16 mouse cellular contexts compared by ENCODE assay signal in genomic region chr10:86194722-86195121, GRCm38 (mm10).
DNase-seq lines count a peak whose midpoint lies in the region; ATAC-seq and TF ChIP-seq lines count a peak whose summit lies in the region.
"Had no signal": no experiment of that assay in that cellular context is flagged by ENCODE, and none has a peak within 500 bp of the region (broad histone marks: within the 10 kb centered on the region; RNA-seq: fewer than 3 reads in every experiment).

No protein-coding gene starts in this region.

- no peak overlapping the region for H3K9ac ChIP-seq in hindbrain, postnatal 0 days (replicated peaks; ENCODE audit: low read length)
- H3K9ac ChIP-seq in midbrain, postnatal 0 days (replicated peaks; ENCODE audit: low read length, poor library complexity, severe bottlenecking) = no peak overlapping the region
- no peak overlapping the region for H3K9ac ChIP-seq in neural tube, embryonic 15.5 days (replicated peaks)
- H3K9ac ChIP-seq: forebrain, embryonic 12.5 days; heart, embryonic 12.5 days; intestine, embryonic 15.5 days; liver, embryonic 13.5 days had no signal

- no peak overlapping the region for H3K4me3 ChIP-seq in hindbrain, postnatal 0 days (ENCODE audit: low read length)
- H3K4me3 ChIP-seq in hindbrain, embryonic 10.5 days = no peak overlapping the region
- H3K4me3 ChIP-seq in midbrain, postnatal 0 days (ENCODE audit: low read depth, low read length) = no peak overlapping the region
- H3K4me3 ChIP-seq in midbrain, embryonic 10.5 days = no peak overlapping the region
- no peak overlapping the region for H3K4me3 ChIP-seq in limb, embryonic 10.5 days
- no peak overlapping the region for H3K4me3 ChIP-seq in neural tube, embryonic 15.5 days (replicated peaks)
- H3K4me3 ChIP-seq: forebrain, embryonic 12.5 days; heart, embryonic 12.5 days; intestine, embryonic 15.5 days; liver, embryonic 13.5 days had no signal

- no peaks in the 10 kb centered on the region for H3K9me3 ChIP-seq in hindbrain, postnatal 0 days (ENCODE audit: low read length)
- no peaks in the 10 kb centered on the region for H3K9me3 ChIP-seq in hindbrain, embryonic 10.5 days
- H3K9me3 ChIP-seq in midbrain, postnatal 0 days (ENCODE audit: low read length) = no peaks in the 10 kb centered on the region
- H3K9me3 ChIP-seq in midbrain, embryonic 10.5 days (replicated peaks) = no peaks in the 10 kb centered on the region
- no peaks in the 10 kb centered on the region for H3K9me3 ChIP-seq in limb, embryonic 10.5 days (replicated peaks)
- no peaks in the 10 kb centered on the region for H3K9me3 ChIP-seq in neural tube, embryonic 15.5 days (replicated peaks)
- H3K9me3 ChIP-seq: forebrain, embryonic 12.5 days; heart, embryonic 12.5 days; intestine, embryonic 15.5 days; liver, embryonic 13.5 days had no signal

- peak; percentile 20 for DNase-seq in hindbrain, postnatal 0 days (ENCODE audit: low spot score)
- no peak for DNase-seq in hindbrain, embryonic 10.5 days (ENCODE audit: low spot score)
- DNase-seq in midbrain, postnatal 0 days (ENCODE audit: low spot score) = peak; percentile 25
- DNase-seq in midbrain, embryonic 10.5 days (ENCODE audit: low spot score) = no peak
- DNase-seq in limb, embryonic 10.5 days (ENCODE audit: low spot score) = no peak
- no peak for DNase-seq in cerebellum, adult 8-10 months
- DNase-seq in layer of hippocampus, postnatal 14 days (ENCODE audit: low spot score in 2 of 2) = no peak
- DNase-seq: adrenal gland, adult 2 months; heart, postnatal 36 days; kidney, adult 9 months; kidney, postnatal 25 days; liver, embryonic 13.5 days had no signal

- no peaks in the 10 kb centered on the region for H3K4me1 ChIP-seq in hindbrain, postnatal 0 days (ENCODE audit: insufficient read depth, low read length)
- peaks cover 12% of the 10 kb centered on the region; the same call in 1 of the 2 replicates for H3K4me1 ChIP-seq in hindbrain, embryonic 10.5 days (replicated peaks)
- H3K4me1 ChIP-seq in midbrain, postnatal 0 days (ENCODE audit: insufficient read depth, low read length) = 0 out of 2 replicates have a peak, but pooled peaks cover 5% of the 10 kb centered on the region
- H3K4me1 ChIP-seq in midbrain, embryonic 10.5 days = 0 out of 2 replicates have a peak, but pooled peaks cover 3% of the 10 kb centered on the region
- no peaks in the 10 kb centered on the region for H3K4me1 ChIP-seq in limb, embryonic 10.5 days
- peaks cover 16% of the 10 kb centered on the region; the same call in 1 of the 2 replicates for H3K4me1 ChIP-seq in neural tube, embryonic 15.5 days
- H3K4me1 ChIP-seq: forebrain, embryonic 12.5 days; intestine, embryonic 15.5 days; liver, embryonic 13.5 days had no signal

- H3K27me3 ChIP-seq in hindbrain, postnatal 0 days (ENCODE audit: insufficient read depth, low read length) = no peaks in the 10 kb centered on the region
- no peaks in the 10 kb centered on the region for H3K27me3 ChIP-seq in hindbrain, embryonic 10.5 days (ENCODE audit: insufficient read depth, poor library complexity, severe bottlenecking)
- H3K27me3 ChIP-seq in midbrain, postnatal 0 days (ENCODE audit: insufficient read depth, low read length) = no peaks in the 10 kb centered on the region
- H3K27me3 ChIP-seq in midbrain, embryonic 10.5 days (ENCODE audit: low read depth, poor library complexity, severe bottlenecking) = no peaks in the 10 kb centered on the region
- no peaks in the 10 kb centered on the region for H3K27me3 ChIP-seq in limb, embryonic 10.5 days (ENCODE audit: low read depth, poor library complexity, severe bottlenecking)
- H3K27me3 ChIP-seq in neural tube, embryonic 15.5 days (replicated peaks) = no peaks in the 10 kb centered on the region
- H3K27me3 ChIP-seq: forebrain, embryonic 12.5 days; heart, embryonic 12.5 days; intestine, embryonic 15.5 days; liver, embryonic 13.5 days had no signal

- WGBS in hindbrain, postnatal 0 days = 60% methylated on average over 4 of the region's 4 CpGs
- 76% methylated on average over 4 of the region's 4 CpGs for WGBS in hindbrain, embryonic 10.5 days
- 55% methylated on average over 4 of the region's 4 CpGs for WGBS in midbrain, postnatal 0 days
- 71% methylated on average over 4 of the region's 4 CpGs for WGBS in midbrain, embryonic 10.5 days
- 70% methylated on average over 4 of the region's 4 CpGs for WGBS in limb, embryonic 10.5 days
- 70% methylated on average over 4 of the region's 4 CpGs for WGBS in neural tube, embryonic 15.5 days

- no peak overlapping the region for H3K4me2 ChIP-seq in hindbrain, postnatal 0 days (ENCODE audit: low read depth, low read length)
- H3K4me2 ChIP-seq in midbrain, postnatal 0 days (ENCODE audit: low read depth, low read length, poor library complexity, severe bottlenecking) = no peak overlapping the region
- H3K4me2 ChIP-seq in neural tube, embryonic 15.5 days = no peak overlapping the region
- H3K4me2 ChIP-seq: forebrain, embryonic 12.5 days; heart, embryonic 12.5 days; intestine, embryonic 15.5 days; liver, embryonic 13.5 days had no signal

- H3K36me3 ChIP-seq in hindbrain, postnatal 0 days (ENCODE audit: insufficient read depth, low read length) = no peaks in the 10 kb centered on the region
- no peaks in the 10 kb centered on the region for H3K36me3 ChIP-seq in hindbrain, embryonic 10.5 days
- no peaks in the 10 kb centered on the region for H3K36me3 ChIP-seq in midbrain, postnatal 0 days (ENCODE audit: insufficient read depth, low read length)
- no peaks in the 10 kb centered on the region for H3K36me3 ChIP-seq in midbrain, embryonic 10.5 days
- H3K36me3 ChIP-seq in limb, embryonic 10.5 days = no peaks in the 10 kb centered on the region
- no peaks in the 10 kb centered on the region for H3K36me3 ChIP-seq in neural tube, embryonic 15.5 days
- H3K36me3 ChIP-seq: forebrain, embryonic 12.5 days; heart, embryonic 12.5 days; intestine, embryonic 15.5 days; liver, embryonic 13.5 days had no signal

- ATAC-seq in hindbrain, postnatal 0 days = peak; percentile 28; the same call in 1 of the 2 replicates
- ATAC-seq in midbrain, postnatal 0 days (ENCODE audit: low FRiP score) = no peak
- ATAC-seq in neural tube, embryonic 15.5 days (ENCODE audit: low FRiP score) = peak; percentile 21; the same call in 1 of the 2 replicates
- ATAC-seq: intestine, embryonic 15.5 days had no signal

- peak overlapping the region; percentile 61; the same call in 1 of the 2 replicates for H3K27ac ChIP-seq in hindbrain, postnatal 0 days
- H3K27ac ChIP-seq in hindbrain, embryonic 10.5 days = no peak overlapping the region
- peak overlapping the region; percentile 44; the same call in 1 of the 2 replicates for H3K27ac ChIP-seq in midbrain, postnatal 0 days (ENCODE audit: low read depth, low read length)
- no peak overlapping the region for H3K27ac ChIP-seq in midbrain, embryonic 10.5 days (replicated peaks)
- H3K27ac ChIP-seq in limb, embryonic 10.5 days = 0 out of 2 replicates have a peak overlapping the region, but pooled peaks have one; percentile 51
- peak overlapping the region; percentile 48 for H3K27ac ChIP-seq in neural tube, embryonic 15.5 days (replicated peaks)
- H3K27ac ChIP-seq: forebrain, embryonic 12.5 days; intestine, embryonic 15.5 days; liver, embryonic 13.5 days had no signal

- TF ChIP-seq CTCF in hindbrain, postnatal 0 days (IDR thresholded peaks at IDR 0.05; ENCODE audit: low read depth) = no peak
- no peak for TF ChIP-seq CTCF in midbrain, postnatal 0 days (IDR thresholded peaks at IDR 0.05)

Comparison
In these comparisons a context has a peak if more than half of its experiments do, and no peak if none do; other contexts are left out.
1. DNase-seq: peak in hindbrain, postnatal 0 days (single experiment) and midbrain, postnatal 0 days (single experiment); none in hindbrain, embryonic 10.5 days (single experiment), midbrain, embryonic 10.5 days (single experiment), limb, embryonic 10.5 days (single experiment), cerebellum, adult 8-10 months (single experiment) and layer of hippocampus, postnatal 14 days (0 of 2).
2. H3K27ac ChIP-seq: peak in hindbrain, postnatal 0 days (single experiment), midbrain, postnatal 0 days (single experiment), limb, embryonic 10.5 days (single experiment) and neural tube, embryonic 15.5 days (single experiment); none in hindbrain, embryonic 10.5 days (single experiment) and midbrain, embryonic 10.5 days (single experiment).